Mouse (Mus musculus) liver, embryonic 14.5 days (tissue): ENCODE results near the gene Riiad1. TPM values are rescaled to one million over a fixed set of nuclear protein-coding genes. Genes with fewer than 3 reads are reported as not detected.

Experiments used
- ATAC-seq: fragments of 200-750 bp; cut with Nextera tagmentation; 2 replicates; pipeline ENCODE4 v1.8.0; 2017; ENCODE audit warnings: moderate number of reproducible peaks, mild to moderate bottlenecking, moderate library complexity; ENCODE audit not compliant: insufficient read depth
- DNase-seq, 3 experiments: peaks; one replicate each; pipeline ENCODE4 v3.0.0-alpha.2; 2012 to 2013; ENCODE audit warnings: low read depth in 3 of 3, low spot score in 3 of 3
- H3K27ac ChIP-seq: fragments of 300-500 bp; sonication (generic); 2 replicates; pipeline ENCODE4 v1.5.1; 2014; ENCODE audit warnings: moderate library complexity, mild to moderate bottlenecking, control low read depth, inconsistent platforms
- H3K27me3 ChIP-seq: fragments of 300-500 bp; sonication (generic); 2 replicates; pipeline ENCODE4 v1.6.1; 2014; ENCODE audit warnings: mild to moderate bottlenecking, low read length, moderate library complexity; ENCODE audit not compliant: control insufficient read depth, insufficient read depth
- H3K36me3 ChIP-seq: fragments of 300-500 bp; sonication (generic); replicated peaks from 2 replicates; pipeline ENCODE4 v1.6.1; 2014; ENCODE audit warnings: low read depth; ENCODE audit not compliant: control insufficient read depth, insufficient read depth
- H3K4me1 ChIP-seq, 2 experiments: fragments of 200-500 bp in 1 of 2; fragments of 300-500 bp in 1 of 2; sonication (generic) in 1 of 2; replicated peaks; 2 replicates each; pipeline ENCODE4 v1.6.1; 2012 to 2014; ENCODE audit warnings: antibody characterized with exemption in 1 of 2, inconsistent platforms in 1 of 2, low read length in 1 of 2; ENCODE audit not compliant: control insufficient read depth in 2 of 2, insufficient read depth in 2 of 2
- H3K4me2 ChIP-seq: fragments of 300-500 bp; sonication (generic); 2 replicates; pipeline ENCODE4 v1.6.1; 2014; ENCODE audit warnings: low read depth, mild to moderate bottlenecking, control low read depth, moderate library complexity
- H3K4me3 ChIP-seq, 2 experiments: fragments of 200-500 bp in 1 of 2; fragments of 300-500 bp in 1 of 2; sonication (generic) in 1 of 2; 2 replicates each; pipeline ENCODE4 v1.5.1; 2012 to 2014; ENCODE audit warnings: low read depth in 2 of 2, low read length in 2 of 2, mild to moderate bottlenecking in 2 of 2, control low read depth in 1 of 2, inconsistent platforms in 1 of 2, moderate library complexity in 1 of 2; ENCODE audit not compliant: insufficient read depth in 1 of 2
- H3K9ac ChIP-seq: fragments of 300-500 bp; sonication (generic); replicated peaks from 2 replicates; pipeline ENCODE4 v1.6.1; 2014; ENCODE audit warnings: mild to moderate bottlenecking, control low read depth, moderate library complexity
- H3K9me3 ChIP-seq: fragments of 300-500 bp; sonication (generic); 2 replicates; pipeline ENCODE4 v1.6.1; 2016; ENCODE audit warnings: low read length, mixed read lengths; ENCODE audit not compliant: control insufficient read depth
- CTCF ChIP-seq: IDR thresholded peaks from 2 replicates; pipeline ENCODE4 v1.5.1; 2016; ENCODE audit warnings: antibody characterized with exemption, low read depth, control low read depth
- EP300 ChIP-seq: IDR thresholded peaks from 2 replicates; pipeline ENCODE4 v1.6.1; 2016; ENCODE audit warnings: antibody characterized with exemption, low read depth
- WGBS: fragments of 180-500 bp; shearing (Covaris S2); extraction: QIAGEN DNeasy Blood & Tissue Kit; methylation state at CpG from one replicate; pipeline ENCODE4 v1.1.7; 2014; ENCODE audit not compliant: insufficient replicate concordance; 5-methylcytosine and 5-hydroxymethylcytosine counted together
- polyA plus RNA-seq, 2 experiments: library from polyadenylated mRNA; depleted of rRNA in 1 of 2; stranded (reverse) in 1 of 2; unstranded in 1 of 2; fragments of >200 nt; fragmentation: Nextera tagmentation in 1 of 2; extraction: Ambion mirVana in 1 of 2; gene quantifications; 2 replicates each; pipeline versions ENCODE4 v1.2.1 to v1.2.3; 2012 to 2014

Riiad1 gene
- polyA plus RNA-seq, 2 experiments, result not detected

- Histone ChIP-seq H3K27me3 (peaks cover 24% of the 10 kb centered on the region), H3K36me3 (no peaks in the 10 kb centered on the region), H3K9ac (no peak overlapping the region), H3K4me1 (peaks cover 0 to 4% of the 10 kb centered on the region in 2 experiments; a peak in 2 of 4 replicates), H3K4me2 (no peak overlapping the region), H3K4me3 (no peak overlapping the region), H3K9me3 (no peaks in the 10 kb centered on the region), H3K27ac (no peak overlapping the region)
- no peak for ATAC-seq
- 4% methylated on average over 11 of the region's 11 CpGs for WGBS
- TF ChIP-seq CTCF (no peak), EP300 (no peak)
- DNase-seq, result no peak
These were observed 577 bp downstream of the Riiad1 start for GRCm38 (mm10) chr3:94479564-94479963.

GRCm38 (mm10) chr3:94478591-94479169 is 1.5 kb downstream of the Riiad1 start:
- H3K4me2 ChIP-seq, result no peak overlapping the region
- DNase-seq (no peak), ATAC-seq (no peak)
- H3K4me3 ChIP-seq, result no peak overlapping the region
- peaks cover 24% of the 10 kb centered on the region for H3K27me3 ChIP-seq
- no peaks in the 10 kb centered on the region for H3K36me3 ChIP-seq
- H3K9ac ChIP-seq, result no peak overlapping the region
- WGBS, result 14% methylated on average over 9 of the region's 9 CpGs
- H3K9me3 ChIP-seq, result no peaks in the 10 kb centered on the region
- no peak overlapping the region for H3K27ac ChIP-seq
- H3K4me1 ChIP-seq, result peaks cover 0 to 4% of the 10 kb centered on the region in 2 experiments; a peak in 2 of 4 replicates
- TF ChIP-seq EP300 (no peak), CTCF (no peak)

GRCm38 (mm10) chr3:94477981-94478422 is 2.1 kb downstream of the Riiad1 start, which contains the start of gene Celf3:
TSS of gene Celf3 (plus strand) at chr3:94478295.
- H3K36me3 ChIP-seq, result no peaks in the 10 kb centered on the region
- H3K9me3 ChIP-seq, result no peaks in the 10 kb centered on the region
- DNase-seq (peak; percentile 41 to 44 (median 44)), ATAC-seq (peak; percentile 79)
- H3K9ac ChIP-seq, result no peak within 1 kb of the TSS
- peaks cover 0 to 4% of the 10 kb centered on the region in 2 experiments; a peak in 2 of 4 replicates for H3K4me1 ChIP-seq
- no peak within 1 kb of the TSS for H3K4me3 ChIP-seq
- peak within 1 kb of the TSS; percentile 2; the same call in 1 of the 2 replicates for H3K4me2 ChIP-seq
- H3K27ac ChIP-seq, result no peak within 1 kb of the TSS
- WGBS, result 1% methylated on average over 14 of the region's 14 CpGs
- TF ChIP-seq CTCF, result no peak
- TF ChIP-seq EP300, result peak; percentile 57
- H3K27me3 ChIP-seq, result peaks cover 24% of the 10 kb centered on the region

DNA sequence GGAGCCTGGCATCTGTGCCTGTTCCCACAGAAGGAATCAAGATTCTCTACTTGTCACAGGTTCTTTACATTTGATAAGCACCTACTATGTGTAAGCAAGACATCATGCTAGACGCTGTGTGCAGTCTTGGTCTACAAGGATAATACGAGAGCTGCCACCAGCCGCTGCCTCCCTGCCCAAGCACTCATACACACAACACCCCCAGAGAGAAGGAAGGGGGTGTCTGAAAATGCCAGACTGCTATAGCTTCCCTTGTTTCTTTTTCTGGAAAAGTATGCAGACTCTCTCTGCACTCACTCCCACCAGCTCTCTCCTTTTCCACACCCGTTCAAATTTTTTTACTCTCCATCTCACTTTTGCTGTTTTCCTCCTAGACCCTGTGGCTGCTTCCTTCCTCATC is 2.7 kb downstream of the Riiad1 start:
- ATAC-seq (no peak), DNase-seq (no peak)
- WGBS, result 65% methylated on average over 4 of the region's 4 CpGs
- H3K4me3 ChIP-seq, result no peak overlapping the region
- TF ChIP-seq EP300 (no peak), CTCF (no peak)
- no peak overlapping the region for H3K4me2 ChIP-seq
- no peaks in the 10 kb centered on the region for H3K36me3 ChIP-seq
- H3K9ac ChIP-seq, result no peak overlapping the region
- H3K27me3 ChIP-seq, result peaks cover 24% of the 10 kb centered on the region
- no peak overlapping the region for H3K27ac ChIP-seq
- H3K9me3 ChIP-seq, result no peaks in the 10 kb centered on the region
- peaks cover 0 to 4% of the 10 kb centered on the region in 2 experiments; a peak in 2 of 4 replicates for H3K4me1 ChIP-seq

DNA sequence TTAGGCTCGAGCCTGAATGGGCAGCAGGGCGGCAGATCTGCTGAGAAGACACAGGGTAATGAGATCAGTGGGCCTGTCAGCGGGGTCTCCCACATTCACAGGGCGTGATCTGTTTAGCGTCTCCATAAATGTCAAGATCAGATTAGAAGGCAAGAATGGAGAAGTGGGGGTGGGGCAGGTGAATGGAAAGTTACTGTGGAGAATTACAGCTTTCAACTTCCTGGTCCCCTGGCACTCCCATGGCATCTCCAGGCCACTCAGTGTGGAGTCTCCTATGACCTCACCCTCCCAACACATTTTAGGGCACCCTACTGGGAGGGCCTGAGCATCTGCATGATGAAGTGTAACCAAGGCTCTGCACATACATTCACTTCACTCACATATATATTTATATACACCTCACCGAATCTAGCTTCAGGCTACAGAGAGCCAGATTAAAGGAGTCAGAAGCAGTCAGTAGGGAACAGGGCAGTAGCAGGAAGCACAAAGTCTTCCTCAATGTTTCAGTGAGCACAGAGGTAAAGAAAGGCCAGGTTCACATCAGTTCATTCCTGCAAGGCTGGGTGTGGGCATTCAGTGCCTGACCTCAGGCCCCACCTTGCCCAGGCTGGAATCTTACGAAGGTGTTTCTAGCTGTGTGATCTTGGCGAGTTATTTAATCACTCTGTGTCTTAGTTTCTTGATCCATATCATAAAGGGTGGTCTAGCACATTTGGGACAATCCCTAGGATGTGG is 3.7 kb downstream of the Riiad1 start:
- H3K9me3 ChIP-seq, result no peaks in the 10 kb centered on the region
- H3K27ac ChIP-seq, result no peak overlapping the region
- peaks cover 24% of the 10 kb centered on the region for H3K27me3 ChIP-seq
- H3K36me3 ChIP-seq, result no peaks in the 10 kb centered on the region
- no peak for DNase-seq
- H3K4me3 ChIP-seq, result no peak overlapping the region
- H3K4me1 ChIP-seq, result peaks cover 0 to 4% of the 10 kb centered on the region in 2 experiments; a peak in 2 of 4 replicates
- H3K9ac ChIP-seq, result no peak overlapping the region
- H3K4me2 ChIP-seq, result no peak overlapping the region
- TF ChIP-seq CTCF (no peak), EP300 (no peak)
- ATAC-seq, result no peak
- 45% methylated on average over 8 of the region's 8 CpGs for WGBS
